Mouse (Mus musculus) heart, adult 2 months (tissue): ENCODE results near the gene Nell1. TPM values are rescaled to one million over a fixed set of nuclear protein-coding genes. Genes with fewer than 3 reads are reported as not detected.

Source experiments
- DNase-seq, 2 experiments: peaks; one replicate each; pipeline ENCODE4 v3.0.0; 2021
- H3K27ac ChIP-seq: fragments of 200-600 bp; 2 replicates; pipeline ENCODE4 v1.8.1; 2022
- H3K27me3 ChIP-seq: fragments of 200-500 bp; 2 replicates; pipeline ENCODE4 v1.6.1; 2012; ENCODE audit warnings: mild to moderate bottlenecking, low read length, inconsistent platforms, mixed read lengths; ENCODE audit not compliant: control insufficient read depth, insufficient read depth
- H3K36me3 ChIP-seq: fragments of 200-500 bp; 2 replicates; pipeline ENCODE4 v1.6.1; 2012; ENCODE audit warnings: low read length, inconsistent platforms; ENCODE audit not compliant: control insufficient read depth, insufficient read depth
- H3K4me1 ChIP-seq: fragments of 200-500 bp; 2 replicates; pipeline ENCODE4 v1.6.1; 2011; ENCODE audit warnings: low read length; ENCODE audit not compliant: control insufficient read depth, insufficient read depth
- H3K4me3 ChIP-seq: fragments of 200-600 bp; 2 replicates; pipeline ENCODE4 v1.8.1; 2022
- H3K79me2 ChIP-seq: fragments of 200-500 bp; replicated peaks from 2 replicates; pipeline ENCODE4 v1.6.1; 2012; ENCODE audit warnings: mild to moderate bottlenecking, inconsistent platforms, low read length, moderate library complexity, mixed read lengths; ENCODE audit not compliant: control insufficient read depth, insufficient read depth
- H3K9ac ChIP-seq: fragments of 200-500 bp; 2 replicates; pipeline ENCODE4 v1.6.1; 2012; ENCODE audit warnings: low read depth, mild to moderate bottlenecking, control low read depth, inconsistent platforms, low read length, mixed read lengths
- CTCF ChIP-seq: fragments of 200-600 bp; IDR thresholded peaks from 2 replicates; pipeline ENCODE4 v1.8.1; 2022; ENCODE audit warnings: antibody characterized with exemption, mild to moderate bottlenecking, moderate library complexity
- EP300 ChIP-seq: fragments of 200-500 bp; IDR thresholded peaks from 2 replicates; pipeline ENCODE4 v1.6.1; 2011; ENCODE audit warnings: low read depth, low read length, control low read depth; ENCODE audit not compliant: insufficient read depth
- POLR2A ChIP-seq: fragments of 200-500 bp; IDR thresholded peaks from 2 replicates; pipeline ENCODE4 v1.6.1; 2011; ENCODE audit warnings: mild to moderate bottlenecking, low read depth, low read length, control low read depth; ENCODE audit not compliant: insufficient read depth
- WGBS: fragments of 180-500 bp; shearing (Covaris S2); methylation state at CpG from one replicate; pipeline ENCODE4 v1.1.7; 2018; 5-methylcytosine and 5-hydroxymethylcytosine counted together
- intact Hi-C: fragments of 180-260 bp; cut with DNase I; formaldehyde crosslinking; loops from one replicate; pipeline ENCODE4 v1.15.1; 2025
- polyA plus RNA-seq: library from polyadenylated mRNA; depleted of rRNA; stranded (reverse); fragments of >200 nt; gene quantifications from 2 replicates; pipeline ENCODE4 v1.2.3, GENCODE M21; 2012
- total RNA-seq, 2 experiments: library from RNA; stranded (reverse); gene quantifications; 2 replicates each; pipeline ENCODE4 v1.2.3; 2021

Nell1 gene
- total and polyA plus RNA-seq, 3 experiments: not detected

DNA sequence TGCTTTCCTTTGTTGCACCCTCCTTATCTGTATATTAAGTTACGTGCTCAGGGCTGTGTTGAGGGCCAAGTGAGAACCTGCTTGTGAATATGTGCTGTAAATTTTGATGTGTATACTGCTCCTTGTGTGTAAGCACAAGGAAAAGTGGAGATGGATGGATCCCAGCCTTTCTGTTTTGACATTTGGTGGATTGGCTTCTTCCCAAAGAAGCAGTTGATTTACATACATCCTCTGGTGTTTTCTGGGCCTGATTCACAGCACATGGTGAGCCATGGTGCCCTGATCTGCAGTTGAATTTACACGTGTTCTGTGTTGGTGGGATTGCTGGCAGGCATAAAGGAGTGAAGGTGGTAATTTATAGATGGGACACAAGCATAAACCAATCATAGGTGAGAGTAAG is 179.0 kb downstream of the Nell1 start:
- no peaks in the 10 kb centered on the region for H3K79me2 ChIP-seq

DNA sequence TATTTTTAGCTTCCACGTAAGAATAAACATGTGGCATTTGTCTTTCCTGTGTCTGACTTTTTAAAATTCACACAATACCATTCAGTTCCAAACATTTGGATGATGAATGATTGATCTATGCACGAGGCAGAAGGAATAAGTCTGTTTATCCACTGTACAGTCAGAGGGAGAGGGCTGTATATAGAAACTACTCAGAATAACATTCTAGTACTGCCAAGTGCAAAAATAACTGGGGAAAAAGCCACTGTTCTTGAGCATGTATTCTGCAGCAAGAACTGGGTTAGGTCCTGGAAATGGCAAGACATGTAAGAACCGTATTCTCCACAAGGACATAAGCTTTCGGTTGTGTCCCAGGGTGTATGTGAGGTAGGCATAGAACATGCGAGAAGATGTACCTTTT is 187.9 kb downstream of the Nell1 start:
- WGBS: 69% methylated on average over 5 of the region's 5 CpGs
- intact Hi-C loops: no loop called here
- no peak overlapping the region for H3K4me3 ChIP-seq
- H3K9ac ChIP-seq: no peak overlapping the region
- H3K27me3 ChIP-seq: no peaks in the 10 kb centered on the region
- TF ChIP-seq CTCF (no peak), POLR2A (no peak), EP300 (no peak)
- H3K27ac ChIP-seq: no peak overlapping the region
- H3K4me1 ChIP-seq: no peaks in the 10 kb centered on the region
- H3K36me3 ChIP-seq: no peaks in the 10 kb centered on the region
- H3K79me2 ChIP-seq: no peaks in the 10 kb centered on the region
- DNase-seq: no peak

More for the DNA sequence above, 179.0 kb downstream of the Nell1 start:
- WGBS: 44% methylated on average over 2 of the region's 2 CpGs
- H3K4me3 ChIP-seq: no peak overlapping the region
- no peak for DNase-seq
- H3K27me3 ChIP-seq: no peaks in the 10 kb centered on the region
- no peak overlapping the region for H3K9ac ChIP-seq
- no peak for TF ChIP-seq EP300
- TF ChIP-seq POLR2A: no peak
- no peak for TF ChIP-seq CTCF
- H3K36me3 ChIP-seq: no peaks in the 10 kb centered on the region
- no peak overlapping the region for H3K27ac ChIP-seq
- H3K4me1 ChIP-seq: no peaks in the 10 kb centered on the region
- intact Hi-C loops: no loop called here

DNA sequence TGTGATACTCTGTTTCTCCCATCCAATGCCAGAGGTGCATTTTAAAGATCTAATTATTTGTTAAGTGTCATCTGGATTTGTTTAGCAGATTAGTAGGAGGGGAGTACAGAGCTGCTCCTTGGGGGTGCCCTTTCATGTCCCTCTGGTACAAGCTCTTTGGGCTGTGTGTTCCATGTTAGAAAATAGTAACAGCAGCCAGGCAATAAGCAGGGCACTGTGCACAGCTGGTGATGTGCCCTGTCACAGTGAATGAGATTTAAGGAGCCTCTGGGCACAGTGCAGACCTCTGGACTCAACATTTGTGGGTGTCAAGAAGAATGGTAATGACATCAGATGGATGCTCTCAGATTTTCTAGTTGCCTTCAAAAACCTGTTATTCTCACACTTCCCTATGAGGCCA is 194.1 kb downstream of the Nell1 start:
- Histone ChIP-seq H3K27me3 (no peaks in the 10 kb centered on the region), H3K27ac (no peak overlapping the region), H3K79me2 (no peaks in the 10 kb centered on the region), H3K9ac (no peak overlapping the region), H3K4me1 (no peaks in the 10 kb centered on the region), H3K36me3 (no peaks in the 10 kb centered on the region), H3K4me3 (no peak overlapping the region)
- intact Hi-C loops: no loop called here
- TF ChIP-seq POLR2A (no peak), EP300 (no peak), CTCF (no peak)
- DNase-seq: no peak

DNA sequence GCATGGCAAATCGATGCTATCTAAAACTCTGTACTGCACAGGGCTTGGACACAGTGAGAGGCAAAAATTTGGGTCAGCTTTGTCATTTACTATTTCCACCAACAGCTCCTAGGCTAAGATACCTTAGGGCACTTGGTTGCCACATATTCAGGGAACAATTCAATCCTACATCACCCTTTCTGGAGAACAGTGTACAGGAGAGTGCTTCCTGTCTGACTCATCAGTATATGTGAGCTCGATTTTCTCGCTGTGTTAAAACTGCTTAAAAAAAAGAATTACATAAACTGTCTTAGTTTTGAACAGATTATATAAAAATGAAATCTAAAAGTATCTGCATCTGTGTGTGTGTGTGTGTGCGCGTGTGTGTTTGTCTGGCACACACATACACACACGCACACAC is 211.6 kb downstream of the Nell1 start:
- no peak for DNase-seq
- H3K79me2 ChIP-seq: no peaks in the 10 kb centered on the region
- no peak overlapping the region for H3K27ac ChIP-seq
- no peak overlapping the region for H3K9ac ChIP-seq
- H3K4me3 ChIP-seq: no peak overlapping the region
- TF ChIP-seq CTCF: no peak
- TF ChIP-seq EP300: no peak
- no peak for TF ChIP-seq POLR2A
- H3K36me3 ChIP-seq: no peaks in the 10 kb centered on the region
- H3K4me1 ChIP-seq: no peaks in the 10 kb centered on the region
- intact Hi-C loops: no loop called here
- WGBS: 78% methylated on average over 6 of the region's 6 CpGs
- no peaks in the 10 kb centered on the region for H3K27me3 ChIP-seq

DNA sequence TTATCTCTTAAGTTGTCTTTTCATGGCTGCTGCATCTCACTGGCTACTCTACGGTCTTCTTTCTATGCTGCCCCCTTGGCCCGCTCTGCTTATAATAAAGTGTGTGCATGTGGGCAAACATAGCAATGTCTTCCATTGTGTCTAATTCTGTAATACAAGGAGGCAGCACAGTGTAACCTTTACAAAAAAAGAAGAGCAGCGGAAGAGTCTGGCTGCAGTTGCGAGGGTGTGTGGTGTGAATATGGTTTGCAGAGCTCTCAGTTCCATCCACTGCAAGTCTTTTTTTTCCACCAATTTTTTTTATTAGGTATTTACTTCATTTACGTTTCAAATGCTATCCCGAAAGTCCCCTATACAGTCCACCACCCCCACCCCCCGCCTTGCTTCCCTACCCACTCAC is 219.3 kb downstream of the Nell1 start:
- no peak for DNase-seq
- TF ChIP-seq EP300: no peak
- TF ChIP-seq POLR2A: no peak
- TF ChIP-seq CTCF: no peak
- H3K79me2 ChIP-seq: no peaks in the 10 kb centered on the region
- H3K27ac ChIP-seq: no peak overlapping the region
- no peak overlapping the region for H3K4me3 ChIP-seq
- H3K36me3 ChIP-seq: no peaks in the 10 kb centered on the region
- H3K9ac ChIP-seq: no peak overlapping the region
- H3K27me3 ChIP-seq: no peaks in the 10 kb centered on the region
- intact Hi-C loops: no loop called here
- H3K4me1 ChIP-seq: no peaks in the 10 kb centered on the region
- WGBS: 88% methylated on average over 7 of the region's 7 CpGs

DNA sequence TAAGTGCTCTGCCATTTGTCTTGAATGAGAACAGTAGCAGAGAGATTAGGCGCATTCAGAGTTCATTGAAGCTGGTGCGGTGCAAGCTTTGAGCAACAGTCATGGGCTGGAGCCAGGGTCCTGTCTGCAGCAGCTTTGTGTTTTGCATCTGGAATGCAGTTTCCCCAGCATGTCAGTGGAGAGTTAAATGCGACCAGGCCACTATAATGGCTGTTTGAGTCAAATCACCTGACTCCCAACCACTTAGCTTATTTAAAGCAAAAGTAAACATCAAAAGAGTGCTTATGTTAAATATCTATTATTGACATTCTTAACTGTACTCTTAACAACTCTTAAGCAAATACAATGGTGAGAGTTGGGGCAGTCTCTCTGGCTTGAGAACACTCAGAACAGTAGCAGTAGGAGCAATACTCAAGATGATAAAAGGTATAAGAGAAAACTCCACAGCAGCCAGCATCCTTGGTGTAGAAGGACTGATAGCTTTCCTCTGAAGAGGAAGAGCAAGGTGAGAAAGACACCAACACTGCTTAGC is 220.5 kb downstream of the Nell1 start:
- DNase-seq: no peak
- WGBS: 59% methylated on average over 3 of the region's 3 CpGs

More for the DNA sequence above, 220.5 kb downstream of the Nell1 start:
- Histone ChIP-seq H3K4me3 (no peak overlapping the region), H3K36me3 (no peaks in the 10 kb centered on the region), H3K79me2 (no peaks in the 10 kb centered on the region), H3K27me3 (no peaks in the 10 kb centered on the region), H3K27ac (no peak overlapping the region), H3K9ac (no peak overlapping the region), H3K4me1 (no peaks in the 10 kb centered on the region)
- no peak for TF ChIP-seq EP300
- TF ChIP-seq CTCF: no peak
- no peak for TF ChIP-seq POLR2A
- intact Hi-C loops: no loop called here
